Mouse (Mus musculus): Measurements from ENCODE around the gene Fam19a4. TPM values are rescaled to one million over a fixed set of nuclear protein-coding genes. Genes with fewer than 3 reads are reported as not detected.
"Not testable (repeated sequence)": the region's sequence is repeated elsewhere in the genome, so short reads cannot be mapped to it uniquely, and the experiment has no call there.

Gene Fam19a4
- total RNA-seq, 2 experiments from 2014 or later = 0.08 to 0.40 TPM

DNA sequence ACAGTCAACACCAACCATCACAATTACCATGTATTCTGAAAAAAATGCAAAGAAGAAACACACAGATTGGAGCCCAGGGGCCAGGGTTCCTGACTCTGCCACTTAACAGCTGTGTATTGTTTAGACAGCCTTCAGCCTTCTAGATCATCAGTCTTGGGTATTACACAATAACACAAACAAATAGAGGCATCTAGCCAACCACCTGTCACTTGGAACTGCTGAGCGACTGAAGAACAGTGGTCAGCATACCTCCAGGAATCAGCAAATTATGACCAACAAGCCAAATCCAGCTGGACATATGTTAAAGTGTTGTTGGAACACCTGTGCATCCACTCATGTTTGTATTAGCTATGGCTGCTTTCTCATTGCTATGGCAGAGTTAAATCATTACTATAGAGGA, 82.7 kb downstream of the Fam19a4 start:
- no peak for DNase-seq (ENCODE audit: low spot score in 2 of 2)

DNA sequence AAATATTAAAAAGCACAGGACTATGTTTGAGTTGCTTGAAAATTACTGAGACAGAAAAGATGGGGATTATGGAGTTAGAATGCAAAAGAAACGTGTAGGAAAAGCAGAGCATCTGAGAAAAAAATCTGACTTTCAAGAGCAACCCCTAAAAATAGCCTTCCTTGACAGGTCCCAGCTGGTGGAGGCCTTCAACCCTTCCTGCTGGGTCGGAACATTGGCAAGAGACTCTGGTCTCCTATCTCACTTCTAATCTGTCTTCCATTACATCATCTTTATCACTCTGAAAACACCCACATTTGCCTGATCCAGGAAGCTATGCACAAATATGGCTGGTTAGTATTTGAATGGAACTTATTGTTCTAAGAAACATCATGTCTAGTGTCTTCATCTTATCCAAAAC, 115.4 kb downstream of the Fam19a4 start:
- DNase-seq (ENCODE audit: low spot score in 2 of 2) = no peak

DNA sequence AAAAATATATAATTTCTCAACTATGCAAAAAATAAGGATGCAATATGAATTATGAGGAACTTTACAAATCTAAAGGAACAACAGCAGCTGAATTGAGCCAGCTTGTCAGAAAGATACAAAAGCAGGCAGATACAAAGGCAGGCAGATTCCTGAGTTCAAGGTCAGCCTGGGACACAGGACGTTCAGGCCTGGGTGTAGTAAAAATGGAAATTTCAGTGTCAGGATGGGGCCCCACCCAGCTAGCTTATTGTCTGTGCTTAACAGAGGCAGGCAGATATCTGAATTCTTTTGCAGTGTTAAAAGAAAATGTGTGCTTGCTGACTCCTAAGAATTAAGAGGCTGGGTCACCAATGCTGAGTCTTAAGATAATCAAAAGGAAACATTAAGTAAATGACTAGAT, 124.4 kb downstream of the Fam19a4 start:
- no peak for DNase-seq (ENCODE audit: low spot score in 2 of 2)

DNA sequence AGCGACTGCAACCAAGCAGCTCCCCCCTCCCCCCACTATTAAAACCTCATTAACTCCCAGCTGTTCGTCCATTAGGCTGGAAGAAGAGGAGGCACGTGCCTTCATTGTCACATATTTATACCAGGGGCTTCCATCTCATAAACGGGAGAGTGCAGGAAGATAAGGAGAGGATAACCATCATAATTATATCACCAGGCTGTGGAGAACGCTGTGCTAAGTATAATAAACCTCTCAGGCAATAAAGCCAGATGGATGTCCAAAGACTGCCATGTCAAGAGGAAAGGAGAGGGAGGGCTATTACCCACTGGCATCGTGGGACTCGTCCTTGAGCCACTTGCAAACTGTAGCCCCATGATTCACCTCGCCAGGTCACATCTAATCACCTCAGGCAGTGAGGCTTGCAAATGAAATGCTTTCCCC, 151.1 kb downstream of the Fam19a4 start:
- DNase-seq (ENCODE audit: low spot score in 2 of 2) = no peak

DNA sequence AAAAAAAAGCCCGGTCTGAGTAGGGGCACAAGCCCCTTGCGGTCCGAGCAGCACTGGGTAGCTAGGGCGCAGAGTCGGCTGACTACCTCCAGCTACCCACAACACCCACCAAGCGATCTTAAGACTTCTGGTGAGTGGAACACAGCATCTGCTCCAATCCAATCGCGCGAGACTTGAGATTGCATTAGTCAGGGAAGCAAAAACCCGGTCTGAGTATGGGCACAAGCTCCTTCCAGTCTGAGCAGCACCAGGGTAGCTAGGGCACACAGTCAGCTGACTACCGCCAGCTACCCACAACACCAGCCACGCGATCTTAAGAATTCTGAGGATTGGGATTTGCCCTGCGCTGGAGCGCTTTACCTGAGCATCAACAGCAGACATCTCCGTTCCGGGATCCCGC, 183.1 kb downstream of the Fam19a4 start:
- DNase-seq (ENCODE audit: low spot score in 2 of 2) = not testable (repeated sequence)

DNA sequence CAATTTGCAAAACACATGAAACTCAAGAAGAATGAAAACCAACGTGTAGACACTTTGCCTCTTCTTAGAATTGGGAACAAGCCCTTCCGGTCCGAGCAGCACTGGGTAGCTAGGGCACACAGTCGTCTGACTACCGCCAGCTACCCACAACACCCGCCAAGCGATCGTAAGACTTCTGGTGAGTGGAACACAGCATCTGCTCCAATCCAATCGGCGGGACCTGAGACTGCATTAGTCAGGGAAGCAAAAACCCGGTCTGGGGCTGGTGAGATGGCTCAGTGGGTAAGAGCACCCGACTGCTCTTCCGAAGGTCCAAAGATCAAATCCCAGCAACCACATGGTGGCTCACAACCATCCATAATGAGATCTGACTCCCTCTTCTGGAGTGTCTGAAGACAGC, 183.6 kb downstream of the Fam19a4 start:
- DNase-seq (ENCODE audit: low spot score in 2 of 2) = not testable (repeated sequence)

DNA sequence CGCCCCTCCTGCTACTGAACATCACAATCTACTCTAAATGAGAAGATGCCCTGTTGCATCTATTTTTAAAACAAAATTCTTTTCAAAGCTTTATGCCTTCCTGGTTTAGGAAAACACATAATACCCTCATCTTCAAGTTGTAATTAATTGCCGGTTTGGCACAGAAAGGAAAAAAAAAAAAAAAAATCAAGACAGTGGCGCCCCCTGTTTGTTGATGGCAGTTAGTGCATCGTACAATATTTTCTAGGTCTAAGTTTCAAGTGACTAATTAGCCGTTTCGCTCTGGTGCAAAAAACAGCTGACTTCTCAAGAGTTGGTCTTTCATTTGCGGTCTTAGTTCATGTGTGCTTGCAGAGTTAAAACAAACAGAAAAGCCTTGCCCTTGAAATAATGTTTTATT, 207.1 kb downstream of the Fam19a4 start:
- no peak for DNase-seq (ENCODE audit: low spot score in 2 of 2)

DNA sequence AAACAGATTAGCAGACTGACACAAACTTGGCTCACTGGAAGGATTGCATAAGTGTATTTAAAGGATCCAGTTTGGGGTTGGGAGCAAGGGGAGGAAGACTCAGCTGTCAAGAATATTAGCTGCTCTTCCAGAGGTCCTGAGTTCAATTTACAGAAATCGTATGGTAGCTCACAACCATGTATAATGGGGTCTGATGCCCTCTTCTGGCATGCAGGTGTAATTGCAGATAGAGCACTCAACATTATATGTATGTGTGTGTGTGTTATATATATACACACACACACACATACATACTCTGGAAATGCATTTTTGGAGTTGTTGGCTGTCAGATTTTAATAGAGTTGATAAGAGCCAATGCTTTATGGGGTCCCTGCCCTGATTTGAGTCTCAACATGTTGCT, 216.3 kb downstream of the Fam19a4 start:
- no peak for DNase-seq (ENCODE audit: low spot score in 2 of 2)

DNA sequence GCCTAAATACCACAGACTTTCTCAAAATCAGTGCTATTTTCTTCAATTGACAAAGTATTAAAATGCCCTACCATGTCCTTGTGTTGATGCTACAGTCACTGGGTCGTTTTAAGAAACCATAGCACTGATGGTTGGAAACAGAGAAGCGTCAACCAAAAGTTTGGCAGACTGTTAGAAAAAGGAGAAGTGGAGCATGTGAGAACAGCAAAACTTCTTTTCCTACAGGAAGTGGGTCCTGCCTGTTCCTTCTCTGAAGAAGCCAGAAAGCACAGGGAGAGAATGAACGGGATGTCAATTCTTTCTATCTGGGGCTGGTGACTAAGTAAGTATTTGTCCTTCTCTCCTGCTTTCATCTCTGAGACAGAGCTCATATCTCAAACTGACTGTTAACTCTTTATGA, 219.6 kb downstream of the Fam19a4 start:
- no peak for DNase-seq (ENCODE audit: low spot score in 2 of 2)

DNA sequence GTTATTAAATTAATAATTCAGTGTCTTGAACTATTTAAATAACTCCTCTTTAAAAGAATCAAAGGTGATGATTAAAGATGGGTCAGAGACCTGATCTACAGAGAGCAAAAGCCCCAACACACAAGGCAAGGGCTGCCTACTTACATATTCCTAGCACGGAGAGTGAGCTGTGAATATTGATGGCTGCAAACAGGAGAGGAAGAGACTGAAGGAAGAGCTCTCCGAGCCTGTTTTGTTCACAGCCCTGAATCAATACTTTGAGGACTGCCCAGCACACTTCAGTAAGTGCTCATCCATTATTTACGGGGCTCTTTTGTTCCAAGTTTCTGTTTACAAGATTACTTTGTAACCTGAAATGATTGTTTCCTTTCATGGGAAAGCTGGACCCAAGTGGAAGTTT, 233.6 kb downstream of the Fam19a4 start:
- no peak for DNase-seq (ENCODE audit: low spot score in 2 of 2)

DNA sequence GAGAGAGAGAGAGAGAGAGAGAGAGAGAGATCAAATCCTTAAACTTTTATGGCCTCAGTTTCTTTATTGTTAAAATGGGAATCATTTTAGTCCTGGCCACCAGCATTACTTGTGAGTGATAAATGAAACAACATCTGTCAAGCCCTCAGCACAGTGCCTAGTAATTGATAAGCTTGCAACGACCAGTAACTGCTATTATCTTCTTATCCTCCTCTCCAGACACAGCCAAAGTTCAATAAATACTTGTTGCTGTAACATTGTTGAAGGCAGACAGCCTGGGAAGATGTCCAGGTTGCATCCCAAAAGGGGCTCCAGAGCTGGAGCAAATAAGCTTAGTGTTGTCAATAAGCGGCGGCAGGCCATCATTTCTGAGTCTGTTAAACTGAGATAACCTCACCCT, 257.2 kb downstream of the Fam19a4 start:
- DNase-seq (ENCODE audit: low spot score in 2 of 2) = no peak

DNA sequence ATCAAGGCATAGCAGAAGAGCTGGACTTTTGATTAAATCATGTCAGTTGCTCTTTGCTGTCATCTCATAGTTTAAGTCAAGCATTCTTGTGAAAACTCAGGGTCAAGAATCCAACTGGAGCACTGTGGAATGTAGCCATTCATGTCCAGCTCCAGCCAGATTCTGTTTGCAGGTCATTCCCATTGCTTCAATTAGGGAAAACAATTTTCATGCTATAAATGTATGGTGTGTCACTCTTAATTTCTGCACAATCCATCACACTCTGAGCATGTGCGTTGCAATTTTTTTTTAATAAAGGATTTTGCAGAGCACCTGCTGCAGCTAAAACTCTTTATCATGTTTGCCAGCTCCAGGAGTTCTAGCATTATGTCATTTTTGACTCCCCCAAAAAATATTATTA, 261.5 kb downstream of the Fam19a4 start:
- DNase-seq (ENCODE audit: low spot score in 2 of 2) = no peak

DNA sequence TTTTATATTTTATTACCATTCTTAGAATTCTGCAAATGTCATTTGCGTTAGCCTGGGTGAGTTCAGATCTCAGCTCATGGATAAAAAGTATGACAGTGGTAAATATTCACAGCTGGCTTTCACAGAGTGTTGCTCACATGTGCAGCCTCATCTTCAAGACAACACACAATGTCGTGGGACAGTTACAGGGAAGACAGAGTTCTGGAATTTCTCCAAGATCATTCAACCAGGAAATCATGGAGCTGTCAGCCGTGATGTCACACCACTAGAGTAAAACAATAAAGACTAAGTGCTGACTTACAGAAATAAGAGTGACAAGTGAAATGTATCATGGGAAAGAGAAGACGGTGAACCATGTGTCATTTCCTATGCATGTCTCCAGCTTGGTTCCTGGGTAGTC, 262.8 kb downstream of the Fam19a4 start:
- no peak for DNase-seq (ENCODE audit: low spot score in 2 of 2)

Other genes starting within 250 kb of the Fam19a4 start
- 10 to 100 TPM; 52.4 to 55.7 TPM for gene Eogt, start 88.8 kb upstream of the Fam19a4 start, total RNA-seq (2021)
- 10 to 100 TPM; 46.8 to 50.3 TPM for gene Tmf1, start 118.7 kb upstream of the Fam19a4 start, total RNA-seq (2021)
- 10 to 100 TPM; 57.1 to 59.1 TPM for gene Uba3, start 145.2 kb upstream of the Fam19a4 start, total RNA-seq (2021)
- 100 to 1,000 TPM in 1 of 2 experiments, 10 to 100 TPM in 1; 97.3 to 105 TPM for gene Arl6ip5, start 150.3 kb upstream of the Fam19a4 start, total RNA-seq (2021)
- gene Lmod3, start 192.3 kb upstream of the Fam19a4 start, total RNA-seq (2021) = 1 to 10 TPM; 1.3 to 5.1 TPM

Data from adrenal gland, postnatal 4 days (tissue).